7 mouse cellular contexts compared by ENCODE assay signal in genomic region chr7:30279951-30280669, GRCm38 (mm10). TPM values are rescaled to one million over a fixed set of nuclear protein-coding genes. Genes with fewer than 3 reads are reported as not detected.
DNase-seq lines count a peak whose midpoint lies in the region; ATAC-seq lines count a peak whose summit lies in the region.

Thap8 (plus strand) TSS chr7:30280094.
Wdr62 (minus strand) TSS chr7:30280419.

- H3K9ac ChIP-seq in intestine, embryonic 16.5 days (ENCODE audit: low read depth, low read length) = peak within 1 kb of the TSS; percentile 73
- H3K9ac ChIP-seq in midbrain, embryonic 11.5 days (ENCODE audit: low read length) = peak within 1 kb of the TSS; percentile 71

- no peaks in the 10 kb centered on the region for H3K36me3 ChIP-seq in intestine, embryonic 16.5 days (ENCODE audit: control insufficient read depth, insufficient read depth, low read length)
- H3K36me3 ChIP-seq in midbrain, embryonic 11.5 days (ENCODE audit: control insufficient read depth, insufficient read depth, low read length) = no peaks in the 10 kb centered on the region

- intact Hi-C loops in left cerebral cortex, postnatal 36 days (cut with DNase I) = loop anchor here (5.0 kb wide), 1 partner anchor 48 kb away; the partner anchor contains the start of genes Polr2i and Tbcb

- no peaks in the 10 kb centered on the region for H3K27me3 ChIP-seq in intestine, embryonic 16.5 days (replicated peaks; ENCODE audit: control insufficient read depth, insufficient read depth, low read length)
- H3K27me3 ChIP-seq in midbrain, embryonic 11.5 days (ENCODE audit: control insufficient read depth, insufficient read depth, low read length) = no peaks in the 10 kb centered on the region

- peak within 1 kb of the TSS; percentile 99 for H3K27ac ChIP-seq in intestine, embryonic 16.5 days (ENCODE audit: low read length)
- peak within 1 kb of the TSS; percentile 94 for H3K27ac ChIP-seq in midbrain, embryonic 11.5 days (ENCODE audit: low read depth, low read length)

- DNase-seq in adrenal gland, adult 8-10 months = peak; percentile 89
- peak; percentile 92 for DNase-seq in embryo, embryonic 9.5 days (ENCODE audit: extremely low spot score)
- DNase-seq in gastrocnemius, postnatal 4 days (ENCODE audit: low spot score in 2 of 2) = peak; percentile 85 to 92
- peak; percentile 87 to 90 for DNase-seq in left cerebral cortex, postnatal 36 days (ENCODE audit: low spot score in 2 of 2)
- peak; percentile 98 for DNase-seq in midbrain, embryonic 11.5 days (ENCODE audit: low spot score, missing footprints)
- DNase-seq in skeletal muscle tissue, adult 2 months (ENCODE audit: low read depth, low spot score) = peak; percentile 93

- peak; percentile 97 for ATAC-seq in intestine, embryonic 16.5 days
- peak; percentile 97 for ATAC-seq in midbrain, embryonic 11.5 days (ENCODE audit: low FRiP score)

- peak within 1 kb of the TSS; percentile 93 for H3K4me2 ChIP-seq in intestine, embryonic 16.5 days (ENCODE audit: low read depth, low read length)
- peak within 1 kb of the TSS; percentile 85 for H3K4me2 ChIP-seq in midbrain, embryonic 11.5 days

- H3K9me3 ChIP-seq in intestine, embryonic 16.5 days (ENCODE audit: control insufficient read depth, low read length) = no peaks in the 10 kb centered on the region
- no peaks in the 10 kb centered on the region for H3K9me3 ChIP-seq in midbrain, embryonic 11.5 days (ENCODE audit: control insufficient read depth, low read length)

- under 1% methylated on average over 49 of the region's 49 CpGs for WGBS in intestine, embryonic 16.5 days
- under 1% methylated on average over 49 of the region's 49 CpGs for WGBS in midbrain, embryonic 11.5 days

- peak within 1 kb of the TSS; percentile 82 for H3K4me3 ChIP-seq in intestine, embryonic 16.5 days (ENCODE audit: low read length)
- peak within 1 kb of the TSS; percentile 75 for H3K4me3 ChIP-seq in midbrain, embryonic 11.5 days (ENCODE audit: low read depth, low read length)

- H3K4me1 ChIP-seq in intestine, embryonic 16.5 days (ENCODE audit: control insufficient read depth, insufficient read depth, low read length) = peaks cover 7% of the 10 kb centered on the region; the same call in 1 of the 2 replicates
- H3K4me1 ChIP-seq in midbrain, embryonic 11.5 days (ENCODE audit: control insufficient read depth, insufficient read depth, low read length) = peaks cover 11% of the 10 kb centered on the region

RNA-seq across cellular contexts. Expression of gene Thap8, which starts in this region (rescaled TPM):
- under 1 TPM in 2 of 4 experiments, not detected in 2; 0.21 to 0.97 TPM for total RNA-seq in adrenal gland, adult 8-10 months (2022)
- under 1 TPM; 0.29 to 0.96 TPM for total RNA-seq in gastrocnemius, postnatal 4 days (2021)
- polyA plus RNA-seq in intestine, embryonic 16.5 days (2015; fragmentation: Nextera tagmentation; extraction: Ambion mirVana) = 0.22 and 0.37 TPM in 2 replicates
- under 1 TPM; 0.32 to 0.41 TPM for total RNA-seq in left cerebral cortex, postnatal 36 days (2021)
- polyA plus RNA-seq in midbrain, embryonic 11.5 days (2014; fragmentation: Nextera tagmentation; extraction: Ambion mirVana) = 0.19 and 0.28 TPM in 2 replicates

RNA-seq across cellular contexts. Expression of gene Wdr62, which starts in this region (rescaled TPM):
- 1 to 10 TPM; 2.7 to 7.5 (median 4.5) TPM for total RNA-seq in adrenal gland, adult 8-10 months (2022)
- total RNA-seq in gastrocnemius, postnatal 4 days (2021) = 1 to 10 TPM; 5.5 to 7.4 TPM
- 5.7 and 7.3 TPM in 2 replicates for polyA plus RNA-seq in intestine, embryonic 16.5 days (2015; fragmentation: Nextera tagmentation; extraction: Ambion mirVana)
- 1 to 10 TPM; 1.0 to 1.1 TPM for total RNA-seq in left cerebral cortex, postnatal 36 days (2021)
- polyA plus RNA-seq in midbrain, embryonic 11.5 days (2014; fragmentation: Nextera tagmentation; extraction: Ambion mirVana) = 11.3 and 11.5 TPM in 2 replicates

Comparison
In these comparisons a context has a peak if more than half of its experiments do, and no peak if none do; other contexts are left out.
1. Peak in every context shown above with its lines: DNase-seq, ATAC-seq, H3K4me3 ChIP-seq and H3K27ac ChIP-seq.